Mouse (Mus musculus) midbrain, embryonic 11.5 days (tissue): ENCODE data around the gene Smad3. TPM values are rescaled to one million over a fixed set of nuclear protein-coding genes. Genes with fewer than 3 reads are reported as not detected.
A peak's percentile ranks its signal among the peaks of the same experiment; 100 is the strongest.

Experiments used
- ATAC-seq: fragments of 200-750 bp; cut with Nextera tagmentation; 2 replicates; pipeline ENCODE4 v1.8.0; 2017; ENCODE audit warnings: moderate TSS enrichment, moderate library complexity; ENCODE audit not compliant: low FRiP score
- DNase-seq: peaks from one replicate; pipeline ENCODE4 v3.0.0; 2015; ENCODE audit warnings: low spot score; ENCODE audit errors: missing footprints
- H3K27ac ChIP-seq: fragments of 300-500 bp; sonication (generic); 2 replicates; pipeline ENCODE4 v1.5.1; 2014; ENCODE audit warnings: low read depth, low read length
- H3K27me3 ChIP-seq: fragments of 300-500 bp; sonication (generic); 2 replicates; pipeline ENCODE4 v1.6.1; 2014; ENCODE audit warnings: mild to moderate bottlenecking, low read length, moderate library complexity, mixed read lengths; ENCODE audit not compliant: control insufficient read depth, insufficient read depth
- H3K36me3 ChIP-seq: fragments of 300-500 bp; sonication (generic); 2 replicates; pipeline ENCODE4 v1.6.1; 2014; ENCODE audit warnings: mild to moderate bottlenecking, low read length, moderate library complexity, mixed read lengths; ENCODE audit not compliant: control insufficient read depth, insufficient read depth
- H3K4me1 ChIP-seq: fragments of 300-500 bp; sonication (generic); 2 replicates; pipeline ENCODE4 v1.6.1; 2014; ENCODE audit warnings: low read length; ENCODE audit not compliant: control insufficient read depth, insufficient read depth
- H3K4me2 ChIP-seq: fragments of 300-500 bp; sonication (generic); 2 replicates; pipeline ENCODE4 v1.6.1; 2014; ENCODE audit warnings: mild to moderate bottlenecking, moderate library complexity
- H3K4me3 ChIP-seq: fragments of 300-500 bp; sonication (generic); 2 replicates; pipeline ENCODE4 v1.5.1; 2014; ENCODE audit warnings: low read depth, low read length
- H3K9ac ChIP-seq: fragments of 300-500 bp; sonication (generic); 2 replicates; pipeline ENCODE4 v1.6.1; 2014; ENCODE audit warnings: low read length
- H3K9me3 ChIP-seq: fragments of 300-500 bp; sonication (generic); 2 replicates; pipeline ENCODE4 v1.6.1; 2016; ENCODE audit warnings: low read length; ENCODE audit not compliant: control insufficient read depth
- WGBS: fragments of 180-500 bp; shearing (Covaris S2); extraction: QIAGEN DNeasy Blood & Tissue Kit; methylation state at CpG from one replicate; pipeline ENCODE4 v1.1.7; 2014; 5-methylcytosine and 5-hydroxymethylcytosine counted together
- polyA plus RNA-seq: library from polyadenylated mRNA; unstranded; fragments of >200 nt; fragmentation: Nextera tagmentation; extraction: Ambion mirVana; gene quantifications from 2 replicates; pipeline ENCODE4 v1.2.1, GENCODE M21; 2014

Smad3 gene
- polyA plus RNA-seq, 1 experiment from 2014 or later, result 16.5 TPM

- H3K36me3 ChIP-seq, result no peaks in the 10 kb centered on the region
- DNase-seq (peak; percentile 69), ATAC-seq (no peak)
- WGBS, result 87% methylated on average over 11 of the region's 11 CpGs
- no peak overlapping the region for H3K27ac ChIP-seq
- H3K4me2 ChIP-seq, result no peak overlapping the region
- no peak overlapping the region for H3K4me3 ChIP-seq
- H3K27me3 ChIP-seq, result no peaks in the 10 kb centered on the region
- no peak overlapping the region for H3K9ac ChIP-seq
- peaks cover 24% of the 10 kb centered on the region for H3K4me1 ChIP-seq
- H3K9me3 ChIP-seq, result no peaks in the 10 kb centered on the region
Observed at GRCm38 (mm10) chr9:63614018-63614985, 143.5 kb downstream of the Smad3 start.

- no peaks in the 10 kb centered on the region for H3K36me3 ChIP-seq
- WGBS, result 41% methylated on average over 1 of the region's 1 CpGs
- no peak for DNase-seq
- no peaks in the 10 kb centered on the region for H3K9me3 ChIP-seq
- no peak overlapping the region for H3K4me3 ChIP-seq
- no peaks in the 10 kb centered on the region for H3K27me3 ChIP-seq
- H3K27ac ChIP-seq, result no peak overlapping the region
- H3K4me1 ChIP-seq, result peaks cover 28% of the 10 kb centered on the region
- no peak for ATAC-seq
- no peak overlapping the region for H3K9ac ChIP-seq
- no peak overlapping the region for H3K4me2 ChIP-seq
Observed at GRCm38 (mm10) chr9:63613569-63613968, 144.2 kb downstream of the Smad3 start.

DNA sequence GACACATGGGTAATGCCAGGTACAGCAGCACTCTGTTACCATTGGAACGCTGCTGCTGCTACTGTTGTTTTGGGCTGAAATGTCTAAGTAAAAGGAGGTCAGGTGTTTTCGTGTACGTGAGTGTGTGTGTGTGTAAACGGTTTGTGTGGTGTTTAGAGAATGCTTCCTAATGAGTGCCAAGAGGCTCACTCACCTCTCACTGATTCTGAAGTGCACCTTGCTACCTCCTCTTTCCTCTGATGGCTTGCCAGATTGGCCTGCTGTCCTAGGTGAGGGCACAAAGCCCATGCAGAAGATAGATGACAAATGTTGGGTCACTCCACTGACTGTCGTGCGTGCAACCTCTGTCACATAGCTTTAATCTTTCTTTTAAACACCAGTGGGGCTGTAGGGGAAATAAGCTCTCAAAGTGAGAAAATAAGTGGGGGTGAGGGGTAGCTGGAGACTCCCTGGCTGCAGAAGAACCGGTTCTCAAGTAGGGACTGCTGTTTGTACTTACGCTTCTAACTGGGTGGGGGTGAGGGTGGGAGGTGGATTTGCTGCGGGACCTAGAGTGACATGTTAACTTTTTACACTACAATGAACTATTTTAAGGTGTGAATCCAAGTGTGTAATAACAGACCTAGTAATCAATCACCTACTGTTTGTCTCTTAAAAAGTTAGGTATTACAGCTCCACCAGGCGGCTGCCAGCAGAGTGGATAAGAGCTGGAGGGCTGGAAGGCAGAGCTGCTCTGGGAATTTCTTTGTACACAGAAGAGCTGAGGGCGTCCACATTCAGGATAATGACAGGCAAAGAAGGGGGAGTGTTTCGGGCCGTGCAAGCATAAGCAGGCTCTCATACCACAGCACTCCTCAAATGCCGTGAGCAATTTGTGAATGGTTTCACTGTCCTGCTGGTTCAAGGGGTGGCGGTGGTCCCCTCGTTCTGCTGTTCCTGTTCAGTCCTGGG lies 145.0 kb downstream of the Smad3 start:
- H3K4me1 ChIP-seq, result peaks cover 28% of the 10 kb centered on the region
- H3K27me3 ChIP-seq, result no peaks in the 10 kb centered on the region
- H3K4me3 ChIP-seq, result no peak overlapping the region
- no peaks in the 10 kb centered on the region for H3K9me3 ChIP-seq
- DNase-seq (peak; percentile 89), ATAC-seq (0 out of 2 replicates have a peak, but pooled peaks have one; percentile 35)
- 52% methylated on average over 16 of the region's 16 CpGs for WGBS
- no peak overlapping the region for H3K4me2 ChIP-seq
- no peaks in the 10 kb centered on the region for H3K36me3 ChIP-seq
- H3K9ac ChIP-seq, result no peak overlapping the region
- H3K27ac ChIP-seq, result no peak overlapping the region

DNA sequence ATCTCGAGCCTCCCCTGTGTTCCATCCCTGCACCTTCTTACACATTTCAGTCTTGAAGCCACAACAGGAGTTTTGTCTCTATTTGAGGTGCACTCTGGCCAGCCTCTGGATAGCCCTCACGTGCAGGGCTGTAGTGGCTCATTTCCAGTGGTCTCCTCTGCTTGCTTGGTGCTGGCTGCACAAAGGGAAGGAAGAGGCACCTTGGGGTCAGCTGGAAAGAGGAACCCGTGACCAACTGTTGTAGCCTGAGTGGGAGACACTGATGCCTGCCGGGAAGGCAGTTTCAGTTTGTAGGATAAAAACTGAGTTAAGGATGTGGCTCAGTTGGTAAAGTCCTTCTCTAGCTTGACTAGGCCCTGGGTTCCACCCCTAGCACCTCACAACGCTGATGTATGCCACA lies 145.8 kb downstream of the Smad3 start:
- peak; percentile 73 for DNase-seq
- H3K27ac ChIP-seq, result no peak overlapping the region
- WGBS, result 77% methylated on average over 5 of the region's 5 CpGs
- H3K27me3 ChIP-seq, result no peaks in the 10 kb centered on the region
- H3K4me2 ChIP-seq, result no peak overlapping the region
- ATAC-seq, result no peak
- no peak overlapping the region for H3K9ac ChIP-seq
- H3K4me1 ChIP-seq, result peaks cover 28% of the 10 kb centered on the region
- H3K9me3 ChIP-seq, result no peaks in the 10 kb centered on the region
- no peak overlapping the region for H3K4me3 ChIP-seq
- H3K36me3 ChIP-seq, result no peaks in the 10 kb centered on the region

GRCm38 (mm10) chr9:63610841-63611366 lies 146.9 kb downstream of the Smad3 start:
- no peak overlapping the region for H3K27ac ChIP-seq

GRCm38 (mm10) chr9:63610231-63610630 lies 147.6 kb downstream of the Smad3 start:
- WGBS, result 88% methylated on average over 6 of the region's 6 CpGs
- Histone ChIP-seq H3K4me2 (no peak overlapping the region), H3K9me3 (no peaks in the 10 kb centered on the region), H3K9ac (no peak overlapping the region), H3K27ac (no peak overlapping the region), H3K36me3 (no peaks in the 10 kb centered on the region), H3K4me3 (no peak overlapping the region), H3K27me3 (no peaks in the 10 kb centered on the region), H3K4me1 (peaks cover 28% of the 10 kb centered on the region)
- DNase-seq (peak; percentile 78), ATAC-seq (no peak)

More at GRCm38 (mm10) chr9:63610841-63611366, 146.9 kb downstream of the Smad3 start:
- Histone ChIP-seq H3K9ac (no peak overlapping the region), H3K27me3 (no peaks in the 10 kb centered on the region), H3K36me3 (no peaks in the 10 kb centered on the region), H3K4me1 (peaks cover 28% of the 10 kb centered on the region), H3K9me3 (no peaks in the 10 kb centered on the region), H3K4me3 (no peak overlapping the region), H3K4me2 (no peak overlapping the region)
- no peak for ATAC-seq
- peak; percentile 85 for DNase-seq
- WGBS, result 15% methylated on average over 13 of the region's 13 CpGs

GRCm38 (mm10) chr9:63609776-63610175 lies 148.0 kb downstream of the Smad3 start:
- Histone ChIP-seq H3K9me3 (no peaks in the 10 kb centered on the region), H3K4me1 (peaks cover 28% of the 10 kb centered on the region), H3K36me3 (no peaks in the 10 kb centered on the region), H3K27ac (no peak overlapping the region), H3K9ac (no peak overlapping the region), H3K4me2 (no peak overlapping the region), H3K27me3 (no peaks in the 10 kb centered on the region), H3K4me3 (no peak overlapping the region)
- WGBS, result 89% methylated on average over 2 of the region's 2 CpGs
- DNase-seq (peak; percentile 67), ATAC-seq (no peak)

DNA sequence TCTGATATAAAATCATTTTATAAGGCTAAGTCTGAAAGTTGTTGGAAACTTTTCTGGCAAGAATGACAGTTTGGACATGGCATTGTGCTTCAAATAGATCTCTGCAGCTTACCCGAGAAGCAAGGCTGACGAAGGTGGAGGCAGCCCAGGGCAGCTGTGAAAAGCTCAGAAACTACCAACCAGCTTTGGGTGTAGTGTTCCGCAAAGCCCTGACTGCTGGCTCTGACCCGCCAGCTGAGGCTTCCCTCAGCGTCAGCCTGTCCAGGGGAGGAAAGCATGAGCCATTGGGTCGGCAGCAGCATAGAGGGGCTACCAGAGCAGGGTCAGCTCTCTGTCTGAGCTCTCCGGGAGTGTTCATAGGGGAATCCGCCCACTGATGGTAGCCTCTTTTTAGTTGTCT lies 148.5 kb downstream of the Smad3 start:
- H3K27me3 ChIP-seq, result no peaks in the 10 kb centered on the region
- WGBS, result 66% methylated on average over 8 of the region's 8 CpGs
- DNase-seq (peak; percentile 82), ATAC-seq (no peak)
- H3K9ac ChIP-seq, result no peak overlapping the region; the same call in 1 of the 2 replicates
- peaks cover 28% of the 10 kb centered on the region for H3K4me1 ChIP-seq
- H3K4me2 ChIP-seq, result no peak overlapping the region
- H3K9me3 ChIP-seq, result no peaks in the 10 kb centered on the region
- H3K27ac ChIP-seq, result no peak overlapping the region
- H3K36me3 ChIP-seq, result no peaks in the 10 kb centered on the region
- H3K4me3 ChIP-seq, result no peak overlapping the region
